Mouse (Mus musculus) brown adipose tissue, adult 24 weeks (tissue): Measurements from ENCODE around the gene Baiap2l1. TPM values are rescaled to one million over a fixed set of nuclear protein-coding genes. Genes with fewer than 3 reads are reported as not detected.

Experiments used
- H3K27ac ChIP-seq: fragments of 200-500 bp; replicated peaks from 2 replicates; pipeline ENCODE4 v1.5.1; 2012; ENCODE audit warnings: low read depth, mild to moderate bottlenecking, low read length
- H3K4me1 ChIP-seq: fragments of 200-500 bp; 2 replicates; pipeline ENCODE4 v1.6.1; 2012; ENCODE audit warnings: low read length, mixed read lengths; ENCODE audit not compliant: control insufficient read depth, insufficient read depth, insufficient read length
- H3K4me3 ChIP-seq: fragments of 200-500 bp; 2 replicates; pipeline ENCODE4 v1.5.1; 2012; ENCODE audit warnings: low read depth, mild to moderate bottlenecking, low read length, moderate library complexity; ENCODE audit not compliant: insufficient read depth
- polyA plus RNA-seq: library from polyadenylated mRNA; stranded (reverse); fragments of >200 nt; gene quantifications from 2 replicates; pipeline ENCODE4 v1.2.4, GENCODE M21; 2012; ENCODE audit not compliant: missing spikeins, insufficient read depth, insufficient read length

Gene Baiap2l1
- polyA plus RNA-seq, 1 experiment = not detected

GRCm38 (mm10) chr5:144247906-144248585 is 109.9 kb downstream of the Baiap2l1 start:
- peaks cover 6% of the 10 kb centered on the region for H3K4me1 ChIP-seq
- H3K4me3 ChIP-seq = no peak overlapping the region
- H3K27ac ChIP-seq = peak overlapping the region; percentile 45

DNA sequence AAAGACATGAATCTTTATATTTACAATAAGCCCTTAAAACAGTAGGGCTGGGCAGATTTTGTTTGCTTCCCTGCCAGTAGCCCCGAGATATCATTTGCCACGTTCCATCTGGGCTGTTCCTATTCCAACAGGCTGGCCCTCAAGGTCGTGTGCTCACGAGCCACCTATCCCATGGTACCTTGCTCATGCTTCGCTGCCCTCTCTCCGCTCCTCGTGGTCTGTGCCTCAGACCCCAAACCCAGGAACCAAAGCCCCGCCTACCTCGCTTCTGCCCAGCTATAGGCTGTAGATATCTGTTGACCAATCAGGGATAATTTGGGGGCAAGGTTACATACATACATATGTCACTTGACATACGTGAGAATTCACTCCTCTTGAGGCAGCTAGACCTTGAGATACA is 110.6 kb downstream of the Baiap2l1 start:
- Histone ChIP-seq H3K4me3 (no peak overlapping the region), H3K4me1 (peaks cover 6% of the 10 kb centered on the region), H3K27ac (no peak overlapping the region)

DNA sequence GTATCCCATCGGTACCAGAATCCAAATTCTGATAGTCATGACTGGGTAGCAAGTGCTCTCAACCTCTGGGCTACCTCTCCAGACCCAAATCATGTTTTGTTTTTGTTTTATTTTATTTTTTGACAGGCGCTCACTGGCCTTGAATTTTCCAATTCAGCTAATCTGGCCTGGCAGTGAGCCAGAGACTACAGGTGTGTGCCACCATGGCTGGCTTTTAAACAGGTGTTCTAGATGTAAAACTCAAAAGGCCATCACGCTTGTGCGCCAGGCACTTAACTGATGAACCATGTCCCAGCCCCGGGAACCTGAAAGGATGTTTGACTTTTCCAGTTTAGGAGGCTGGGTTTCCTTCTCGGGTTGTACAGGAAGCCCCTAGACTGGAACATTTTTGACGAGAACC is 111.2 kb downstream of the Baiap2l1 start:
- H3K27ac ChIP-seq = no peak overlapping the region

DNA sequence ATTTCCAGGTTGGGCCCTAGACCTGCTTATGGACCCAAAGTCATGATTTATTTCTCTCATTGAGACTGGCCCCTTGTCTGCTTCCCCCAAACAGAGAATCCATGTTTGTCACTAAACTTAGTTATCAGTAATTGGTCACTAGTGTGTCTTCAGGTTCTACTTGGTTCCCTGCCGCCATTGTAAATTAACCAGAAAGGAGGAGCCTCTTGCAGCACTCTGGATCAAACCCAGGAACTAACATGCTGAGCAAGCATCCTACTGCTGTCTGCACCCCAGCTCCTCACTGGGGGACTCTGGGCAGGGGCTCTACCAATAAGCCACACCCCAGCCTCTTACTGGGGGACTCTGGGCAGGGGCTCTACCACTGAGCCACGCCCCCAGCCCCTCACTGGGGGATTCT is 112.3 kb downstream of the Baiap2l1 start:
- Histone ChIP-seq H3K4me1 (peaks cover 6% of the 10 kb centered on the region), H3K27ac (no peak overlapping the region), H3K4me3 (no peak overlapping the region)

More for the DNA sequence above, 111.2 kb downstream of the Baiap2l1 start:
- Histone ChIP-seq H3K4me1 (peaks cover 6% of the 10 kb centered on the region), H3K4me3 (no peak overlapping the region)

DNA sequence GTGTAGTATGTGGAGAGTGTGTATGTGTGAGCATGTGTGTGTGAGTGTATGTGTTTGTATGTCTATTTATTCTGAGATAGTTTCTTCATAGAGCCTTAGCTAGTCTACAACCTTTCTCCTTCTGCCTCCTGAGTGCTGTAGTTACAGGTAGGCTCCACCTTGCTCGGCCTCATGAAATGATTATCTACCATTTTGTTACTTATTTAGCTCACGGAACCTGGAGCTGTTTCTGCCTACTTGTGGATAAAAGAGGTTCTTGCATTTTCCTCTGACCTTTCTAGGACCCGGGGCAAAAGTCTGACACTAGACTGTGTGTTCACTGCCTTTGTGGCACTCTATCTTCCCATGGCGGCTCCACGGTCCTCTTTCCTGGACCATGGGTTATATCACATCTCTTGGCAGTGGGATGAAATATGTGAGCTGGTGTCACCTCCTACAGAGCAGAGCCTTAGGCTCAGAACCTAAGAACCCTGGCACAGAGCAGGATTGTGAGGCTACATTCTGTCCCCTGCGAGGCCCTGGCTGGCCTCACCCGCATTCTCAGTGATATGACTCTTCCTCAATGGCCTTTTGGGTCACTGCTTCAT is 113.9 kb downstream of the Baiap2l1 start, which contains the start of gene Bri3:
Gene Bri3, plus strand, starts transcription at position 537 of the 587 bp plus-strand sequence.
- H3K4me3 ChIP-seq = no peak within 1 kb of the TSS
- H3K27ac ChIP-seq = no peak within 1 kb of the TSS
- peaks cover 8% of the 10 kb centered on the region for H3K4me1 ChIP-seq

DNA sequence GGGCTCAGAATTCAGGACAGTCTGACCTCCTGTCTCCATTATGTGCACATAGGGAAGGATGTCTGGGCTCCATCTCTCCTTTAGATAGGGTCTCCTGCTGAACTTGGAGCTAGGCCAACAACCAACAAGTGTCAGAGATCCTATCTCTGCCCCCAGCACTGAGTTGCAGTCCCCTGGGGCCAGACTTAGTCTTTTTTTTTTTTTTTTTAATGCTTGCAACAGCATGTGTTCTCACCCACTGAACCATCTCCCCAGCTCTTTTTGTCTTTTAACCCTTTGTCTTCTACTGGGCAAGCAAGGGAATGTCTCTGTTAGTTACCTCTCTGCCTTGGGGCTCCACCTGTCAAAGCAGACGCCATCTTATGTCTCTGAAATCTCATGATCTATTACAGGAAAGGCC is 118.9 kb downstream of the Baiap2l1 start:
- Histone ChIP-seq H3K4me1 (peaks cover 4% of the 10 kb centered on the region; the same call in 1 of the 2 replicates), H3K4me3 (no peak overlapping the region), H3K27ac (no peak overlapping the region)

- Histone ChIP-seq H3K4me3 (no peak overlapping the region), H3K4me1 (peaks cover 4% of the 10 kb centered on the region), H3K27ac (peak overlapping the region; percentile 82)
Measured at GRCm38 (mm10) chr5:144234714-144235113, 123.2 kb downstream of the Baiap2l1 start.

DNA sequence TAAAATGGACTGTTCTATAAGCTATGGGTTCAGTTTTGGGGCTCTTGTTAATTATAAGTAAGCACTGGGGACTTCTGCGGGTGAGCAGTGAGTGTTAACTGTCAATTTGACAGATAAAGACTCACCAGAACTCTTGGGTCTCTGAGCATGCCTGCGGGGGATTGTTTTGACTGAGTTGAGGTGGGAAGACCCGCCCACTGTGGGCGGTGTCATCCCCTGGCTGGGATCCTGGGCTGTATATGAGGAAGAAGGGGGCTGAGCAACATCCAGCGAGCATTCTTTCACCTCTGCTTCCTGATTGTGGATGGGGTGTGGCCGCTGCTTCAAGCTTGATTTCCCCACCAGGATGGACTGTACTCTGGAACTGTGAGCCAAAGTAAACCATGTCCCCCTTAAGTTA is 123.7 kb downstream of the Baiap2l1 start:
- Histone ChIP-seq H3K4me1 (peaks cover 3% of the 10 kb centered on the region), H3K27ac (peak overlapping the region; percentile 82), H3K4me3 (no peak overlapping the region)

GRCm38 (mm10) chr5:144232531-144232930 is 125.4 kb downstream of the Baiap2l1 start:
- Histone ChIP-seq H3K4me3 (no peak overlapping the region), H3K27ac (peak overlapping the region; percentile 40; the same call in 1 of the 2 replicates), H3K4me1 (peaks cover 2% of the 10 kb centered on the region; the same call in 1 of the 2 replicates)

DNA sequence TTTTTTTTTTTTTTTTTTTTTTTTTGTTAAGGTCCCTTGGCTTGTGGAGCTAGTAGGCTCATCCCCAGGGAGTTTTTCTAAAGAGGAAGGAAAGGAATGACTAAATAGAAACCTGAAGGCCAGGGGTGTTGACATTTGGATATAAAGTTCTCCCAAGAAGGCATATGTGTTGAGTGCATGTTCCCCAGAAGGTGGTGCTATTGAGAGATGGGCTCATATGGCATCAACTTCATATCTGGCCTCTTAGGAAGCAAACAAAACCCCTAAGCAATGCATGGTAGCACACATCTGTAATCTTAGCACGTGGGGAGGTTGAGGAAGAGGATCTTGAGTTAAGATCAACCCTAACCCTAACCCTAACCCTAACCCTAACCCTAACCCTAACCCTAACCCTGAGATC is 126.5 kb downstream of the Baiap2l1 start:
- peaks cover 2% of the 10 kb centered on the region; the same call in 1 of the 2 replicates for H3K4me1 ChIP-seq
- H3K4me3 ChIP-seq = no peak overlapping the region
- no peak overlapping the region for H3K27ac ChIP-seq

DNA sequence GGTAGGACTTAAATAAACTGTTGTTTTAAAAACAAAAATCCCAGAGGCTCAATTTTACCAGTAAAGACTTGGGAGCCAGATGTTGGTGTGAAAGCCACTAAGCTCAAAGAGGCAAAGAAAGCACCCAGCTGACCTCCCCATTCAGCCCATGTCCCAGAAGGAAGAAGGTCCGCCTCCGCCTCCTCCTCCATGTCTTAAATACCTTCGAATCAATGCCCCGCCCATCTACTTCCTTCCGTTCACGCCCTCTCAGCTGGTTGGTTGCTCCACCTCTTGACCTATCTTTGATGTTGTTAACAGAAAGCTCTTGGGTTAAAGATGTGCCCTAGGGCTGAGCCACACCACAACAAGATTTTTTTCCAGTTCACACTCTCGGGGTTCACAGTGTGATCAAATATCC is 127.7 kb downstream of the Baiap2l1 start:
- H3K4me1 ChIP-seq = peaks cover 2% of the 10 kb centered on the region; the same call in 1 of the 2 replicates
- no peak overlapping the region for H3K4me3 ChIP-seq
- H3K27ac ChIP-seq = no peak overlapping the region

GRCm38 (mm10) chr5:144226220-144226619 is 131.7 kb downstream of the Baiap2l1 start:
- Histone ChIP-seq H3K4me3 (no peak overlapping the region), H3K4me1 (peaks cover 10% of the 10 kb centered on the region), H3K27ac (no peak overlapping the region)

DNA sequence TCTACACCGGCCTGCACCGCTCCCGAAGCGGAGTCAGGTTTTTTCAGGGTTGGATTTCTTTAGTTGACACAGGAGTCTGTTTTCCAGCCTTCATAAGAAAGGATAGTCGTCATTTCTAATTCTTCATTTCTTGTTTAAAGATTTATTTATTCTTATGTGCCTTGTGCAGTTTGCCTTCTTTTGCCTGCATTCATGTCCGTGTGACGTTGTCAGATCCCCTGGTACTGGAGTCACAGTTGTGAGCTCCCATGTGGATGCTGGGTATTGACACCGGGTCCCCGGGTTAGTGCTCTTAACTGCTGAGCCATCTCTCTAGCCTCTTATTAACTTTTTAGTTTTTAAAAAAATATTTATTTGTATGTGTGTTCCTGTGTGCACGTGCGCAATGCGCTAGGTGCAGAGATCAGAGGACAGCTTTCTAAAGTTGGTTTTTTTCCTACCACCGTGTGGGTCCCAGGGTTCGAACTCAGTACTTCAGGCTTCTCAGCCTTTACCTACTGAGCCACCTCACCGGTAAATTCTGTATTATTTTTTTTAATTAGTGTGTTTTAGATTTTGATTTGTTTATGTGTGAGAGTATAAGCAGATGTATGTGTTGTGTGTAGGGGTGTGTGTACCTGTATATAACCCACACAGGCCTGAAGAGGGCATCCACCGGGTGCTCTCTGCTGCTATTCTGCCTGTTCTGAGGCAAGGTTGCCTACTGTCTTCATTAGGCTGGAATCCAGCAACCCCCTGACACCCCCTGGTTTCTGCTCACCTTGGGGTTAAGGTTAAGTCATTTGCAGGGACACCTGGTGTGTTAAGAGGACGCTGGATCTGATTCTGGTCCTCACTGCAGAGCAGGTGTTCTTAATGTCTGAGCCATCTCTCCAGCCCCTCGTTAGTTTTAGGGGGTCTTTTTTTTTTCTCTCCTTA is 133.8 kb downstream of the Baiap2l1 start:
- H3K27ac ChIP-seq = peak overlapping the region; percentile 82
- H3K4me3 ChIP-seq = peak overlapping the region; percentile 72
- H3K4me1 ChIP-seq = peaks cover 25% of the 10 kb centered on the region

GRCm38 (mm10) chr5:144223503-144223862 is 134.4 kb downstream of the Baiap2l1 start, which contains the start of gene Tecpr1:
Gene Tecpr1, minus strand, starts transcription at chr5:144223615.
- peaks cover 25% of the 10 kb centered on the region for H3K4me1 ChIP-seq
- H3K4me3 ChIP-seq = peak within 1 kb of the TSS; percentile 73
- peak within 1 kb of the TSS; percentile 94 for H3K27ac ChIP-seq
